Mouse (Mus musculus) thymus, adult 2 months (tissue): ENCODE measurements around the gene Ccnd1. TPM values are rescaled to one million over a fixed set of nuclear protein-coding genes. Genes with fewer than 3 reads are reported as not detected.

ENCODE experiments used
- DNase-seq: peaks from one replicate; pipeline ENCODE4 v3.0.0; 2021
- H3K27ac ChIP-seq: fragments of 200-500 bp; 2 replicates; pipeline ENCODE4 v1.5.1; 2012; ENCODE audit warnings: low read length, control low read depth; ENCODE audit not compliant: control insufficient read depth, insufficient read depth
- H3K27me3 ChIP-seq: fragments of 200-500 bp; 2 replicates; pipeline ENCODE4 v1.6.1; 2012; ENCODE audit warnings: mild to moderate bottlenecking, low read length, moderate library complexity, mixed read lengths; ENCODE audit not compliant: control insufficient read depth, insufficient read depth
- H3K36me3 ChIP-seq: fragments of 200-500 bp; 2 replicates; pipeline ENCODE4 v1.6.1; 2012; ENCODE audit warnings: mild to moderate bottlenecking, low read length, moderate library complexity; ENCODE audit not compliant: control insufficient read depth, insufficient read depth
- H3K4me1 ChIP-seq: fragments of 200-500 bp; replicated peaks from 2 replicates; pipeline ENCODE4 v1.6.1; 2012; ENCODE audit warnings: low read length; ENCODE audit not compliant: control insufficient read depth, insufficient read depth
- H3K4me3 ChIP-seq: fragments of 200-500 bp; 2 replicates; pipeline ENCODE4 v1.5.1; 2012; ENCODE audit warnings: mild to moderate bottlenecking, low read length, control low read depth, moderate library complexity; ENCODE audit not compliant: control insufficient read depth, insufficient read depth
- CTCF ChIP-seq: fragments of 200-500 bp; IDR thresholded peaks from 2 replicates; pipeline ENCODE4 v1.5.1; 2012; ENCODE audit warnings: mild to moderate bottlenecking, control low read depth, low read length, moderate library complexity, borderline replicate concordance; ENCODE audit not compliant: control insufficient read depth, poor library complexity, insufficient read depth; ENCODE audit errors: extremely low read depth
- POLR2A ChIP-seq: fragments of 200-500 bp; IDR thresholded peaks from 2 replicates; pipeline ENCODE4 v1.6.1; 2012; ENCODE audit warnings: mild to moderate bottlenecking, low read length, control low read depth, moderate library complexity; ENCODE audit not compliant: control insufficient read depth, poor library complexity, insufficient read depth; ENCODE audit errors: extremely low read depth
- WGBS: fragments of 180-500 bp; shearing (Covaris S2); methylation state at CpG from one replicate; pipeline ENCODE4 v1.1.7; 2018; 5-methylcytosine and 5-hydroxymethylcytosine counted together
- polyA plus RNA-seq: library from polyadenylated mRNA; depleted of rRNA; stranded (reverse); fragments of >200 nt; gene quantifications from 2 replicates; pipeline ENCODE4 v1.2.3, GENCODE M21; 2012; rRNA removed

Ccnd1 gene
- polyA plus RNA-seq, 1 experiment = 21.7 TPM

- Histone ChIP-seq H3K27ac (no peak overlapping the region), H3K4me1 (no peaks in the 10 kb centered on the region), H3K27me3 (no peaks in the 10 kb centered on the region; the same call in 1 of the 2 replicates), H3K36me3 (no peaks in the 10 kb centered on the region), H3K4me3 (no peak overlapping the region)
- 31% methylated on average over 18 of the region's 18 CpGs for WGBS
- DNase-seq = no peak
- no peak for TF ChIP-seq CTCF
- TF ChIP-seq POLR2A = no peak
These were observed 51.0 kb downstream of the Ccnd1 start for GRCm38 (mm10) chr7:144888564-144889299.

- TF ChIP-seq CTCF (no peak), POLR2A (no peak)
- H3K27me3 ChIP-seq = no peaks in the 10 kb centered on the region; the same call in 1 of the 2 replicates
- 81% methylated on average over 2 of the region's 2 CpGs for WGBS
- H3K4me1 ChIP-seq = no peaks in the 10 kb centered on the region
- no peak for DNase-seq
- H3K4me3 ChIP-seq = no peak overlapping the region
- H3K27ac ChIP-seq = no peak overlapping the region
- H3K36me3 ChIP-seq = no peaks in the 10 kb centered on the region
These were observed 52.1 kb downstream of the Ccnd1 start for GRCm38 (mm10) chr7:144887672-144888071.

GRCm38 (mm10) chr7:144883106-144883505, 56.6 kb downstream of the Ccnd1 start:
- no peak for DNase-seq
- TF ChIP-seq POLR2A (no peak), CTCF (no peak)
- H3K27ac ChIP-seq = no peak overlapping the region
- H3K4me3 ChIP-seq = no peak overlapping the region
- no peaks in the 10 kb centered on the region for H3K27me3 ChIP-seq
- no peaks in the 10 kb centered on the region for H3K36me3 ChIP-seq
- H3K4me1 ChIP-seq = no peaks in the 10 kb centered on the region
- WGBS = 83% methylated on average over 2 of the region's 2 CpGs

Other genes with a start within 250 kb of the Ccnd1 start
- gene Ano1, start 188.0 kb downstream of the Ccnd1 start, polyA plus RNA-seq = 2.8 and 3.7 TPM in 2 replicates
- 1.9 and 2.0 TPM in 2 replicates for gene Fgf3, start 101.8 kb downstream of the Ccnd1 start, polyA plus RNA-seq
- 0.15 and 0.19 TPM in 2 replicates for gene Fgf4, start 92.6 kb downstream of the Ccnd1 start, polyA plus RNA-seq
- 0.40 and 0.42 TPM in 2 replicates for gene Fgf15, start 43.4 kb downstream of the Ccnd1 start, polyA plus RNA-seq
- 23.5 and 26.6 TPM in 2 replicates for gene LTO1, start 24.8 kb downstream of the Ccnd1 start, polyA plus RNA-seq